Mouse (Mus musculus): ENCODE measurements around the gene Gsx1. TPM values are rescaled to one million over a fixed set of nuclear protein-coding genes. Genes with fewer than 3 reads are reported as not detected.

Gsx1 gene
- not detected in 2 replicates for polyA plus RNA-seq (2015; fragmentation: Nextera tagmentation; extraction: Ambion mirVana)

- WGBS (ENCODE audit: insufficient replicate concordance): under 1% methylated on average over 37 of the region's 37 CpGs
- no peak for ATAC-seq (ENCODE audit: low read depth)
- Histone ChIP-seq H3K4me2 (peak within 1 kb of the TSS; percentile 45), H3K27ac (no peak within 1 kb of the TSS), H3K36me3 (no peaks in the 10 kb centered on the region), H3K9me3 (replicated peaks) (no peaks in the 10 kb centered on the region), H3K4me1 (replicated peaks) (peaks cover 19% of the 10 kb centered on the region), H3K4me3 (replicated peaks) (peak within 1 kb of the TSS; percentile 35), H3K9ac (no peak within 1 kb of the TSS), H3K27me3 (peaks cover 92% of the 10 kb centered on the region)
- DNase-seq: peak; percentile 13
Measured at GRCm38 (mm10) chr5:147188571-147188975, at the start of gene Gsx1. Gsx1 (plus strand) TSS chr5:147188696.

- H3K27me3 ChIP-seq: no peaks in the 10 kb centered on the region; the same call in 1 of the 2 replicates
- DNase-seq (no peak), ATAC-seq (ENCODE audit: low read depth) (no peak)
- H3K4me2 ChIP-seq: no peak overlapping the region
- no peaks in the 10 kb centered on the region for H3K36me3 ChIP-seq
- no peaks in the 10 kb centered on the region for H3K9me3 ChIP-seq (replicated peaks)
- no peak overlapping the region for H3K4me3 ChIP-seq (replicated peaks)
- H3K27ac ChIP-seq: no peak overlapping the region
- H3K9ac ChIP-seq: no peak overlapping the region
- H3K4me1 ChIP-seq (replicated peaks): no peaks in the 10 kb centered on the region
Measured at GRCm38 (mm10) chr5:147147340-147147739, 41.2 kb upstream of the Gsx1 start.

- Histone ChIP-seq H3K27ac (no peak overlapping the region), H3K9me3 (replicated peaks) (no peaks in the 10 kb centered on the region), H3K27me3 (peaks cover 18% of the 10 kb centered on the region), H3K4me2 (no peak overlapping the region), H3K9ac (no peak overlapping the region), H3K36me3 (no peaks in the 10 kb centered on the region), H3K4me3 (replicated peaks) (no peak overlapping the region), H3K4me1 (replicated peaks) (no peaks in the 10 kb centered on the region)
- no peak for DNase-seq
- ATAC-seq (ENCODE audit: low read depth): no peak
- WGBS (ENCODE audit: insufficient replicate concordance): 19% methylated on average over 13 of the region's 13 CpGs
Measured at GRCm38 (mm10) chr5:147154806-147155371, 33.6 kb upstream of the Gsx1 start.

- Histone ChIP-seq H3K4me2 (no peak overlapping the region), H3K27ac (no peak overlapping the region), H3K4me3 (replicated peaks) (no peak overlapping the region), H3K36me3 (no peaks in the 10 kb centered on the region), H3K27me3 (peaks cover 18% of the 10 kb centered on the region), H3K9me3 (replicated peaks) (no peaks in the 10 kb centered on the region), H3K4me1 (replicated peaks) (no peaks in the 10 kb centered on the region), H3K9ac (no peak overlapping the region)
- ATAC-seq (ENCODE audit: low read depth) (no peak), DNase-seq (no peak)
- WGBS (ENCODE audit: insufficient replicate concordance): 25% methylated on average over 13 of the region's 13 CpGs
Measured at GRCm38 (mm10) chr5:147155449-147156133, 32.9 kb upstream of the Gsx1 start.

GRCm38 (mm10) chr5:147156376-147156775, 32.1 kb upstream of the Gsx1 start:
- 21% methylated on average over 3 of the region's 3 CpGs for WGBS (ENCODE audit: insufficient replicate concordance)
- Histone ChIP-seq H3K4me3 (replicated peaks) (no peak overlapping the region), H3K9me3 (replicated peaks) (no peaks in the 10 kb centered on the region), H3K4me1 (replicated peaks) (no peaks in the 10 kb centered on the region), H3K36me3 (no peaks in the 10 kb centered on the region), H3K27ac (no peak overlapping the region), H3K9ac (no peak overlapping the region), H3K4me2 (no peak overlapping the region), H3K27me3 (peaks cover 18% of the 10 kb centered on the region)
- DNase-seq (no peak), ATAC-seq (ENCODE audit: low read depth) (no peak)

GRCm38 (mm10) chr5:147157441-147157840, 31.1 kb upstream of the Gsx1 start:
- Histone ChIP-seq H3K9me3 (replicated peaks) (no peaks in the 10 kb centered on the region), H3K27me3 (peaks cover 18% of the 10 kb centered on the region), H3K4me2 (no peak overlapping the region), H3K27ac (no peak overlapping the region), H3K4me1 (replicated peaks) (no peaks in the 10 kb centered on the region), H3K36me3 (no peaks in the 10 kb centered on the region), H3K9ac (no peak overlapping the region), H3K4me3 (replicated peaks) (no peak overlapping the region)
- WGBS (ENCODE audit: insufficient replicate concordance): 53% methylated on average over 7 of the region's 7 CpGs
- no peak for DNase-seq
- no peak for ATAC-seq (ENCODE audit: low read depth)

- Histone ChIP-seq H3K27ac (no peak overlapping the region), H3K9ac (no peak overlapping the region), H3K36me3 (no peaks in the 10 kb centered on the region), H3K9me3 (replicated peaks) (no peaks in the 10 kb centered on the region), H3K4me2 (no peak overlapping the region), H3K4me1 (replicated peaks) (no peaks in the 10 kb centered on the region), H3K27me3 (peaks cover 18% of the 10 kb centered on the region), H3K4me3 (replicated peaks) (no peak overlapping the region)
- ATAC-seq (ENCODE audit: low read depth) (no peak), DNase-seq (no peak)
- 33% methylated on average over 6 of the region's 6 CpGs for whole genome bisulfite sequencing (ENCODE audit: insufficient replicate concordance)
Measured at GRCm38 (mm10) chr5:147159320-147159719, 29.2 kb upstream of the Gsx1 start.

- 34% methylated on average over 2 of the region's 2 CpGs for WGBS (ENCODE audit: insufficient replicate concordance)
- H3K9ac ChIP-seq: no peak overlapping the region
Measured at GRCm38 (mm10) chr5:147159792-147160191, 28.7 kb upstream of the Gsx1 start.

GRCm38 (mm10) chr5:147165060-147165459, 23.4 kb upstream of the Gsx1 start:
- Histone ChIP-seq H3K9me3 (replicated peaks) (no peaks in the 10 kb centered on the region), H3K4me3 (replicated peaks) (no peak overlapping the region), H3K27ac (no peak overlapping the region), H3K9ac (no peak overlapping the region), H3K4me2 (no peak overlapping the region), H3K27me3 (no peaks in the 10 kb centered on the region), H3K4me1 (replicated peaks) (no peaks in the 10 kb centered on the region), H3K36me3 (no peaks in the 10 kb centered on the region)
- ATAC-seq (ENCODE audit: low read depth): no peak
- WGBS (ENCODE audit: insufficient replicate concordance): 71% methylated on average over 6 of the region's 6 CpGs
- DNase-seq: no peak

More at GRCm38 (mm10) chr5:147159792-147160191, 28.7 kb upstream of the Gsx1 start:
- no peaks in the 10 kb centered on the region for H3K9me3 ChIP-seq (replicated peaks)
- no peak overlapping the region for H3K4me3 ChIP-seq (replicated peaks)
- H3K36me3 ChIP-seq: no peaks in the 10 kb centered on the region
- no peak for DNase-seq
- H3K27ac ChIP-seq: no peak overlapping the region
- no peak for ATAC-seq (ENCODE audit: low read depth)
- no peaks in the 10 kb centered on the region for H3K4me1 ChIP-seq (replicated peaks)
- peaks cover 17% of the 10 kb centered on the region for H3K27me3 ChIP-seq
- no peak overlapping the region for H3K4me2 ChIP-seq

- ATAC-seq (ENCODE audit: low read depth): no peak
- Histone ChIP-seq H3K9me3 (replicated peaks) (no peaks in the 10 kb centered on the region), H3K27ac (no peak overlapping the region), H3K4me3 (replicated peaks) (no peak overlapping the region), H3K27me3 (no peaks in the 10 kb centered on the region), H3K9ac (no peak overlapping the region), H3K36me3 (no peaks in the 10 kb centered on the region), H3K4me2 (no peak overlapping the region), H3K4me1 (replicated peaks) (no peaks in the 10 kb centered on the region)
- DNase-seq: no peak
- 76% methylated on average over 7 of the region's 7 CpGs for WGBS (ENCODE audit: insufficient replicate concordance)
Measured at GRCm38 (mm10) chr5:147170088-147170487, 18.4 kb upstream of the Gsx1 start.

- DNase-seq: no peak
- WGBS (ENCODE audit: insufficient replicate concordance): 60% methylated on average over 3 of the region's 3 CpGs
- Histone ChIP-seq H3K27me3 (no peaks in the 10 kb centered on the region), H3K9me3 (replicated peaks) (no peaks in the 10 kb centered on the region), H3K27ac (no peak overlapping the region), H3K9ac (no peak overlapping the region), H3K36me3 (no peaks in the 10 kb centered on the region), H3K4me1 (replicated peaks) (no peaks in the 10 kb centered on the region), H3K4me2 (no peak overlapping the region), H3K4me3 (replicated peaks) (no peak overlapping the region)
- no peak for ATAC-seq (ENCODE audit: low read depth)
Measured at GRCm38 (mm10) chr5:147174046-147174445, 14.4 kb upstream of the Gsx1 start.

Data from liver, embryonic 13.5 days (tissue).